Mouse (Mus musculus) kidney, adult 10 weeks (tissue): ENCODE measurements around the gene Ncaph. TPM values are rescaled to one million over a fixed set of nuclear protein-coding genes. Genes with fewer than 3 reads are reported as not detected.

ENCODE experiments used
- polyA plus RNA-seq: library from polyadenylated mRNA; stranded (reverse); fragments of 350-450 nt; fragmentation: Illumina TruSeq; extraction: RNeasy Lipid Tissue Mini Kit (QIAGEN cat#74804); gene quantifications from one replicate; pipeline ENCODE4 v1.2.3, GENCODE M21; 2014; ENCODE audit warnings: low read depth, low replicate concordance

Gene Ncaph
- 0.40 TPM for polyA plus RNA-seq

DNA sequence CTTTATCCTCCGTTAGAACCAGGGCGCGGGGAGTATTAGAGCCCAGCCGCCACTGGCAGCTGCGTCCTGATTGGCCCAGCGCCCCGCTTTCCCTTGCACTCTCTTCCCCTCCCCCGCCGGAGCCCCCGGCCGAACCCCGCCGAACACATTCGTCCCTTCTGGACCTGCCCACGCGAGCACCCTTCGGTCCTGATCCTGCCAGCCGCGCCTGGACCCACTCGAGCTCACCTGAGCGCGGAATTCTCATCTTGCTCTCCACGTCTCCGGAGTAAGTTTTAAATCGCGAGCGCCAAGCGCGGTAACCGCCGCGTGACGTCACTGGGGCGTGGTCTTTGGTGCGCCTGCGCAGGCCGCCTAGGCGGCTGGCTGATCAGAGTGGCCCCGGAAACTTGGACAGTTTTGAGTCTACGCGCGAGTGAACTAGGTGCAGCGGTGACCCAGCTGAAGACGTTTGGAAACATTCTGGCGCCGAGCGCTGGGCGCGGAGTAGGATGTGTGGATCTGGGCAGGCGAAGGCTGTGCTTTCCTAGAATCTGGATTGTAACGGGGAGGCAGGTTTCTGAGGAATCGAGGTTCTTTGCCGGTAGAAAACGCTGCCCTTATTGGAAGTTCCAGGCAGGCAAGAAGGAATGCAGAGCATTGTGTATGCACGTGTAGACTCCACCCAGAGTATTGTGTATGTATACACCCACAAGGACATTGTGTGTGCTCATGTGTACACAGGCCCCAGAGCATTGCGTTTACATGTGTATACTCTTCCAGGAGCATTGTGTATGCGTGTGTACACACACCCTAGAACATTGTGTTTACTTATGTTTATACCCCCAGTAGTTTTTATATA is at the start of gene Ncaph:
Gene Ncaph, minus strand, starts transcription at position 334 of the 841 bp plus-strand sequence.

DNA sequence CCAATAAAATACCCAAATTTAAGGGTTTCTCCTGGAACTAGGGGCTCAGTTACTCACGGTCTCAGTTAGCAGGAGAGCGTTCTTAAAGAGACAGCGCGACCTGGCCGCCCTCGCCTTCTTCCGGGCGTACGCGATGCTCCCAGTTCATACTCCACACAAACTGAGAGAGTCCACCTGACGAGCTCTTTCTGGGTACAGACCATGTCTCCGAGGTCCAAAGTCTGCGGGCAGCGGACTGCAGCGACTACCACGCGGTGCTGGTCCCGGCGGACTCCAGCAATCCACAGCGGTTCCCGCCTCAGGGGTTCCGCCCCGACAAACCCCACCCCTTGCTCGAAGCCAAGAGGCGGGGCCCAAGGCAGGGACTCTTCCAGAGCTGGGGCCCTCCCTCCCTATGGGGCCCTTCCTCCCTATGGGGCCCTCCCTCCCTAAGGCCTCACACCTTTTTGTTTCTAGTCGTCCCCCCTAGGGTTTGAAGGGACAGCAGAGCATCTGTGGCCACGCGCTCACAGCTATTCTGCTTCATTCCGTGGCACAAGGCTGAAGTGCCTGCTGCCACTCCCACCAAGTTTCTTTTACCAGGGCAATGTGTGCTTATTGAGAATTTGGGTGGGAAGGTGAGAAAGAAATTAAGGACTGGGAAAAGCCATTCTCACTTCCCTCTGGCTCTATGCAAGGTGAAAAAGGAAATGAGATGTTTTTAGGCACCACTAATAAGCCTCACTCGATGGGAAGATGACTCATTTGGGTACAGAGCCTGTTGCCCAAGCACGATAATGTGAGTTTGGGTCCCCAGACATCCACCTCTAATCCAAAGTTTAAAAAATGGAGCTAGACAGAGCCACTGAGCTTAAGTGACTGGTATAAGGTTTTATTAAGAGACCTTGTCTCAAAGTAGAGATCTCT is 9.7 kb upstream of the Ncaph start, which contains the start of gene Itpripl1:
Gene Itpripl1, minus strand, starts transcription at position 285 of the 906 bp plus-strand sequence.

DNA sequence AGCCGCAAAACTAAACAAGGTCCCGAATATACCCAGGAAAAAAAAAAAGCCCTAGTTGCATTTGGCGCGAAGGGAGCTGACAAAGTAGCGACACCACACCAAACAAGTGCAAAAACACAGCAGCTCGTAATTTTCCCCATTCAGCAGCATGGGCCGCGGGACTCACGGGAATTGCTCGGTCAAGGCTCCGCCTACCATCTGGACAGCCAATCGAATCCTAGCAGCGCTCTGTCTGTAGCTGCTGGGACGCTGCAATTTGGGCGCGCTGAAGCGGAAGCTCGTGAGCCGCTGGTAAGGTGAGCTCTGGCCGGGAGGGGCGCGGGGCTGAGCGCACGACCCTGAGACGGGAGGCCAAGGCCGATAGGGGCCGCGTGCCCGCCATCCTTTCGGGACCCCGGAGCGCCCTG is 63.3 kb downstream of the Ncaph start, which contains the start of gene Blvra:
Gene Blvra, plus strand, starts transcription at position 231 of the 407 bp plus-strand sequence.

Other genes starting within 250 kb of the Ncaph start
- 170 TPM for gene Sppl2a, start 200.7 kb downstream of the Ncaph start, polyA plus RNA-seq
- 13.9 TPM for gene Ap4e1, start 125.2 kb downstream of the Ncaph start, polyA plus RNA-seq
- gene Blvra, start 63.3 kb downstream of the Ncaph start, polyA plus RNA-seq = 80.0 TPM
- gene Itpripl1, start 9.5 kb upstream of the Ncaph start, polyA plus RNA-seq = 4.7 TPM
- gene 1810024B03Rik, start 74.3 kb upstream of the Ncaph start, polyA plus RNA-seq = 1.2 TPM
- gene Snrnp200, start 74.4 kb upstream of the Ncaph start, polyA plus RNA-seq = 32.2 TPM
- gene Ciao1, start 113.9 kb upstream of the Ncaph start, polyA plus RNA-seq = 37.7 TPM
- gene Tmem127, start 114.0 kb upstream of the Ncaph start, polyA plus RNA-seq = 49.2 TPM
- 173 TPM for gene Stard7, start 136.3 kb upstream of the Ncaph start, polyA plus RNA-seq
- not detected for gene Dusp2, start 202.2 kb upstream of the Ncaph start, polyA plus RNA-seq
- not detected for gene Astl, start 204.7 kb upstream of the Ncaph start, polyA plus RNA-seq
- gene Adra2b, start 229.3 kb upstream of the Ncaph start, polyA plus RNA-seq = 26.5 TPM